Mouse (Mus musculus) heart, embryonic 16.5 days (tissue): ENCODE data around the gene Tmem161a. TPM values are rescaled to one million over a fixed set of nuclear protein-coding genes. Genes with fewer than 3 reads are reported as not detected.

Source experiments
- ATAC-seq: fragments of 200-750 bp; cut with Nextera tagmentation; replicated peaks from 2 replicates; pipeline ENCODE4 v1.8.0; 2017; ENCODE audit warnings: moderate number of reproducible peaks; ENCODE audit not compliant: insufficient read depth, low FRiP score; ENCODE audit errors: extremely low read depth
- H3K27ac ChIP-seq: fragments of 300-500 bp; sonication (generic); 2 replicates; pipeline ENCODE4 v1.5.1; 2014; ENCODE audit warnings: mild to moderate bottlenecking, low read length, control low read depth, moderate library complexity
- H3K27me3 ChIP-seq: fragments of 300-500 bp; sonication (generic); 2 replicates; pipeline ENCODE4 v1.6.1; 2014; ENCODE audit warnings: low read length, mixed read lengths; ENCODE audit not compliant: control insufficient read depth, insufficient read depth
- H3K36me3 ChIP-seq: fragments of 300-500 bp; sonication (generic); 2 replicates; pipeline ENCODE4 v1.6.1; 2014; ENCODE audit not compliant: control insufficient read depth, insufficient read depth
- H3K4me1 ChIP-seq: fragments of 300-500 bp; sonication (generic); 2 replicates; pipeline ENCODE4 v1.6.1; 2014; ENCODE audit warnings: low read length, mixed read lengths; ENCODE audit not compliant: control insufficient read depth, insufficient read depth
- H3K4me2 ChIP-seq: fragments of 300-500 bp; sonication (generic); 2 replicates; pipeline ENCODE4 v1.6.1; 2014; ENCODE audit warnings: low read depth, mild to moderate bottlenecking, control low read depth, low read length
- H3K4me3 ChIP-seq: fragments of 300-500 bp; sonication (generic); 2 replicates; pipeline ENCODE4 v1.5.1; 2014; ENCODE audit warnings: mild to moderate bottlenecking, control low read depth, low read length
- H3K9ac ChIP-seq: fragments of 300-500 bp; sonication (generic); 2 replicates; pipeline ENCODE4 v1.6.1; 2014; ENCODE audit warnings: low read length, control low read depth
- H3K9me3 ChIP-seq: fragments of 300-500 bp; sonication (generic); replicated peaks from 2 replicates; pipeline ENCODE4 v1.6.1; 2016; ENCODE audit warnings: low read length; ENCODE audit not compliant: control insufficient read depth
- WGBS: fragments of 180-500 bp; shearing (Covaris S2); extraction: QIAGEN DNeasy Blood & Tissue Kit; methylation state at CpG from one replicate; pipeline ENCODE4 v1.1.7; 2014; 5-methylcytosine and 5-hydroxymethylcytosine counted together
- polyA plus RNA-seq: library from polyadenylated mRNA; unstranded; fragments of >200 nt; fragmentation: Nextera tagmentation; extraction: Ambion mirVana; gene quantifications from 2 replicates; pipeline ENCODE4 v1.2.1, GENCODE M21; 2015

Tmem161a gene
- polyA plus RNA-seq, 1 experiment from 2014 or later = 88.9 TPM

GRCm38 (mm10) chr8:70157240-70157800, 14.8 kb upstream of the Tmem161a start:
- H3K9me3 ChIP-seq = no peaks in the 10 kb centered on the region
- WGBS = 88% methylated on average over 1 of the region's 1 CpGs
- no peak overlapping the region for H3K4me2 ChIP-seq
- no peak for ATAC-seq
- H3K27ac ChIP-seq = no peak overlapping the region
- no peak overlapping the region for H3K4me3 ChIP-seq
- no peaks in the 10 kb centered on the region for H3K36me3 ChIP-seq
- H3K27me3 ChIP-seq = peaks cover 4% of the 10 kb centered on the region; the same call in 1 of the 2 replicates
- H3K4me1 ChIP-seq = peaks cover 6% of the 10 kb centered on the region
- no peak overlapping the region for H3K9ac ChIP-seq

DNA sequence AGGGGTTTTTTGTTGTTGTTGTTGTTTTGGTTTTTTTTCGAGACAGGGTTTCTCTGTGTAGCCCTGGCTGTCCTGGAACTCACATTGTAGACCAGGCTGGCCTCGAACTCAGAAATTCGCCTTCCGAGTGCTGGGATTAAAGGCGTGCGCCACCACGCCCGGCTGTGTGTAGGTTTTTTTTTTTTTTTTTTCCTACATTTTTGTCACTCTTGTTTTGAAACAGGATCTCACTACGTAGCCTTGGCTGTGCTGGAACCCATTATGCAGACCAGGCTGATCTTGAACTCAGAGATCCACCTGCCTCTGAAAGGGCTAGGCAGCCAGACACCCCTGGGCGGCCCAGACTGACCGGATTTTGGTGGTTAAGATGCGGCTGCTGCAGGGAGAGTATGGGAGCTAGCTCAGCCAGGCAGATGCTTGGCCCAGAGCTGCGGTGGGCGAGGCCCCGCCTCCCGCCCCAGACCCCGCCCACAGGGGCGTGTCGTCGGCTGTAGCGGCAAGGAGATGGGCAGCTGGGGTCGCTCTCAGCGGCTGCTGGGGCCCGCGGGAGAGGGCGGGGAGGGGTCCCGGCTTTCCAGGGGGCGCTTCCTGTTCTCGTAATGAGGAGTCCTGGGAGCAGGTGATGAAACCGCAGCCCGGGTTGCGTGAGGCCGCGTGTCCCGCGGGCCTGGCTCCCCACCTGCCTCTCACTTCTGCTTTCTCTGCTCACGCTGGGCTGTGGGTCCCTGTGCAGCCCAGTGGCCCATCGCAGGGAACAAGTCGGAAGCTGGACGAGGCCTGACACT, 13.9 kb upstream of the Tmem161a start:
- Histone ChIP-seq H3K27me3 (peaks cover 4% of the 10 kb centered on the region; the same call in 1 of the 2 replicates), H3K4me2 (peak overlapping the region; percentile 72), H3K9ac (peak overlapping the region; percentile 62), H3K4me1 (peaks cover 2% of the 10 kb centered on the region; the same call in 1 of the 2 replicates), H3K4me3 (peak overlapping the region; percentile 50), H3K36me3 (no peaks in the 10 kb centered on the region), H3K27ac (no peak overlapping the region), H3K9me3 (no peaks in the 10 kb centered on the region)
- WGBS = 11% methylated on average over 40 of the region's 40 CpGs
- ATAC-seq = peak; percentile 81

DNA sequence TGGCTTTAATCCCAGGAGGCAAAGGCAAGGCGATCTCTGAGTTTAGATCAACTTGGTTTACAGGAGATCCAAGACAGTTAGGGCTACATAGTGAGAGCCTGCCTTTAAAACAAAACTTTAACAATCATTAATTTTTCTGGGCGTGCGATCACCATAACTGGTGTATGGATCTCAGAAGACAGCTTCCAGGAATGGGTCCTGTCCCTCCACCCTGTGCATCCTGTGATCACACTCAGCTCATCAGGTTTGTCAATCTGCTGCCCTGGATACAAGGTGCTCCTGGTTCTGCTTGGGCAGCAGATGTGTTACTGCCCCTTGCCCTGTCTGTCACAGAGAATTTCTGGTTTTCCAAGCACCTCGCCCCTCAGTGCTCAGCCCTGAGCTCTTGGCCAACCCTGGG, 12.9 kb upstream of the Tmem161a start:
- no peak overlapping the region for H3K4me2 ChIP-seq
- H3K4me3 ChIP-seq = no peak overlapping the region
- peaks cover 2% of the 10 kb centered on the region; the same call in 1 of the 2 replicates for H3K4me1 ChIP-seq
- H3K9ac ChIP-seq = no peak overlapping the region
- WGBS = 87% methylated on average over 4 of the region's 4 CpGs
- H3K27ac ChIP-seq = no peak overlapping the region
- no peaks in the 10 kb centered on the region for H3K36me3 ChIP-seq
- H3K9me3 ChIP-seq = no peaks in the 10 kb centered on the region
- H3K27me3 ChIP-seq = peaks cover 4% of the 10 kb centered on the region; the same call in 1 of the 2 replicates
- ATAC-seq = no peak

- ATAC-seq = no peak
- 53% methylated on average over 13 of the region's 13 CpGs for WGBS
- H3K27me3 ChIP-seq = peaks cover 5% of the 10 kb centered on the region; the same call in 1 of the 2 replicates
- no peak overlapping the region for H3K9ac ChIP-seq
- no peak overlapping the region for H3K4me2 ChIP-seq
- H3K4me1 ChIP-seq = peaks cover 2% of the 10 kb centered on the region; the same call in 1 of the 2 replicates
- no peak overlapping the region for H3K27ac ChIP-seq
- H3K36me3 ChIP-seq = no peaks in the 10 kb centered on the region
- H3K4me3 ChIP-seq = no peak overlapping the region
- no peaks in the 10 kb centered on the region for H3K9me3 ChIP-seq
These were observed 12.1 kb upstream of the Tmem161a start for GRCm38 (mm10) chr8:70160015-70160414.

- no peak overlapping the region for H3K27ac ChIP-seq
- no peak overlapping the region for H3K9ac ChIP-seq
- ATAC-seq = no peak
- 81% methylated on average over 3 of the region's 3 CpGs for WGBS
- H3K36me3 ChIP-seq = no peaks in the 10 kb centered on the region
- H3K27me3 ChIP-seq = peaks cover 14% of the 10 kb centered on the region
- H3K4me1 ChIP-seq = peaks cover 2% of the 10 kb centered on the region; the same call in 1 of the 2 replicates
- H3K4me2 ChIP-seq = no peak overlapping the region
- no peak overlapping the region for H3K4me3 ChIP-seq
- no peaks in the 10 kb centered on the region for H3K9me3 ChIP-seq
These were observed 8.8 kb upstream of the Tmem161a start for GRCm38 (mm10) chr8:70163316-70163715.

- Histone ChIP-seq H3K36me3 (no peaks in the 10 kb centered on the region), H3K4me2 (peak overlapping the region; percentile 66), H3K27me3 (peaks cover 12% of the 10 kb centered on the region), H3K27ac (no peak overlapping the region), H3K9me3 (no peaks in the 10 kb centered on the region), H3K4me1 (peaks cover 5% of the 10 kb centered on the region; the same call in 1 of the 2 replicates), H3K4me3 (peak overlapping the region; percentile 38), H3K9ac (peak overlapping the region; percentile 49)
- WGBS = 3% methylated on average over 21 of the region's 21 CpGs
- peak; percentile 73 for ATAC-seq
These were observed 5.5 kb upstream of the Tmem161a start for GRCm38 (mm10) chr8:70166504-70167110.

- H3K36me3 ChIP-seq = no peaks in the 10 kb centered on the region
- no peak overlapping the region for H3K4me3 ChIP-seq
- peaks cover 10% of the 10 kb centered on the region for H3K27me3 ChIP-seq
- ATAC-seq = no peak
- 66% methylated on average over 3 of the region's 3 CpGs for WGBS
- no peaks in the 10 kb centered on the region for H3K9me3 ChIP-seq
- no peak overlapping the region for H3K4me2 ChIP-seq
- peaks cover 22% of the 10 kb centered on the region for H3K4me1 ChIP-seq
- H3K9ac ChIP-seq = no peak overlapping the region
- H3K27ac ChIP-seq = no peak overlapping the region
These were observed 2.0 kb upstream of the Tmem161a start for GRCm38 (mm10) chr8:70170116-70170515.

DNA sequence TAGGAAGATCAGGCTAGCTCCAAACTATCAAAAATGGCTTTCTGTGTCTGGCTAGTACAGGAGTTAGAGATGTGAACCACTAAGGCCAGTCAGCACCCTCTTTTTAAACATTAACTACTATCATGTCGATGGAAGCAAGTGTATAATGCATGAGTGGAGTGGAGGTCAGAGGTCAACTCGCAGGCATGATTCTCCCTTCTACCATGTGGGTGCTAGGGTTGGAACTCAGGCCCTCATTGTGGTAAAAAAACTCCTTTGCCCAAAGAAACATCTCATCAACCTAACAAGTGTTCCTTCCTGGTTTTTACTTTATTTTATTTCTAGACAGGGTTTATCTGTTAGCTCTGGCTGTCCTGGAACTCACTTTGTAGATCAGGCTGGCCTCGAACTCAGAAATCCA, 1.4 kb upstream of the Tmem161a start:
- H3K9me3 ChIP-seq = no peaks in the 10 kb centered on the region
- no peak for ATAC-seq
- H3K36me3 ChIP-seq = no peaks in the 10 kb centered on the region
- H3K4me1 ChIP-seq = peaks cover 22% of the 10 kb centered on the region
- no peak overlapping the region for H3K4me3 ChIP-seq
- H3K27me3 ChIP-seq = peaks cover 9% of the 10 kb centered on the region
- no peak overlapping the region for H3K27ac ChIP-seq
- whole genome bisulfite sequencing = 70% methylated on average over 3 of the region's 3 CpGs
- H3K4me2 ChIP-seq = no peak overlapping the region
- H3K9ac ChIP-seq = no peak overlapping the region

- peak overlapping the region; percentile 77; the same call in 1 of the 2 replicates for H3K4me2 ChIP-seq
- peaks cover 5% of the 10 kb centered on the region; the same call in 1 of the 2 replicates for H3K27me3 ChIP-seq
- WGBS = 81% methylated on average over 7 of the region's 7 CpGs
- H3K27ac ChIP-seq = no peak overlapping the region
- H3K4me3 ChIP-seq = no peak overlapping the region
- no peak overlapping the region for H3K9ac ChIP-seq
- peaks cover 22% of the 10 kb centered on the region for H3K4me1 ChIP-seq
- ATAC-seq = no peak
- no peaks in the 10 kb centered on the region for H3K36me3 ChIP-seq
- no peaks in the 10 kb centered on the region for H3K9me3 ChIP-seq
These were observed 916 bp upstream of the Tmem161a start for GRCm38 (mm10) chr8:70171240-70171639.
